Mouse (Mus musculus) myocyte (in vitro differentiated cells): ENCODE results near the gene Pmp22.

Experiments used
- CEBPB ChIP-seq: IDR thresholded peaks from 2 replicates; pipeline ENCODE4 v1.6.1; 2011; ENCODE audit warnings: mild to moderate bottlenecking, moderate library complexity; ENCODE audit not compliant: poor library complexity, insufficient read depth, severe bottlenecking
- POLR2A ChIP-seq: IDR thresholded peaks from one replicate; pipeline ENCODE4 v1.6.1; 2011; ENCODE audit warnings: low read depth, mild to moderate bottlenecking, control low read depth, moderate library complexity; ENCODE audit not compliant: insufficient read length

DNA sequence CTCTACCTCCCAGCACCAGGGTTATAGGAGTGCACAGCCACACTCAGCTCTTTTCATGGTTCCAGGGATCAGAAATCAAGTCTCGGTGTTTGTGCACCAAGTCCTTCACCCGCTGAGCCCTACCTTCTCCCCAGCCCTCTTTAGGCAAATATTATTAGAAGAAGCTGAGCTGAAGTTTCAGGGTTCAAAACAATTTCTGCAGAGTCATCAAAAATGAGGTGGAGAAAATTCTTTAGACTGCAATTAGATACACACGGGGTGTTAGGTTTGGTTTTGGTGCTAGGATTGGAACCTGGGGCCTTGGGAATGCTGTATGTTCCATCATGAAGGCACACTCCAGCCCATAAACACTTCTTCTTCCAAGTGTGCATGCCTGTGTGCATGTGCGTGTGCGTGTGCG is 40.1 kb upstream of the Pmp22 start:
- TF ChIP-seq CEBPB (no peak), POLR2A (no peak)
